Mouse (Mus musculus) bone marrow, adult 2 months (tissue): Measurements from ENCODE around the gene Fxyd7. TPM values are rescaled to one million over a fixed set of nuclear protein-coding genes. Genes with fewer than 3 reads are reported as not detected.

ENCODE experiments used
- H3K27ac ChIP-seq: fragments of 200-500 bp; 2 replicates; pipeline ENCODE4 v1.5.1; 2012; ENCODE audit warnings: low read depth, mild to moderate bottlenecking, control low read depth, inconsistent platforms, low read length; ENCODE audit not compliant: control insufficient read depth, poor library complexity, insufficient read depth
- H3K4me1 ChIP-seq: fragments of 200-500 bp; 2 replicates; pipeline ENCODE4 v1.6.1; 2011; ENCODE audit warnings: low read length; ENCODE audit not compliant: control insufficient read depth, insufficient read depth
- H3K4me3 ChIP-seq: fragments of 200-500 bp; replicated peaks from 2 replicates; pipeline ENCODE3; 2011; ENCODE audit warnings: mild to moderate bottlenecking, low read depth, low read length, control low read depth; ENCODE audit not compliant: control insufficient read depth
- CTCF ChIP-seq: fragments of 200-500 bp; IDR thresholded peaks from 2 replicates; pipeline ENCODE4 v1.5.1; 2011; ENCODE audit warnings: low read length, control low read depth; ENCODE audit not compliant: control insufficient read depth, insufficient read depth
- POLR2A ChIP-seq: fragments of 200-500 bp; IDR thresholded peaks from 2 replicates; pipeline ENCODE4 v1.6.1; 2011; ENCODE audit warnings: low read depth, mild to moderate bottlenecking, control low read depth, low read length, borderline replicate concordance; ENCODE audit not compliant: control insufficient read depth
- WGBS: fragments of 180-500 bp; shearing (Covaris S2); methylation state at CpG from one replicate; pipeline ENCODE4 v1.1.7; 2018; 5-methylcytosine and 5-hydroxymethylcytosine counted together
- polyA plus RNA-seq: library from polyadenylated mRNA; stranded (reverse); fragments of >200 nt; gene quantifications from 2 replicates; pipeline ENCODE4 v1.2.4, GENCODE M21; 2011; ENCODE audit warnings: low replicate concordance; ENCODE audit not compliant: missing spikeins, insufficient read depth, insufficient read length

Fxyd7 gene
- polyA plus RNA-seq, 1 experiment: not detected

DNA sequence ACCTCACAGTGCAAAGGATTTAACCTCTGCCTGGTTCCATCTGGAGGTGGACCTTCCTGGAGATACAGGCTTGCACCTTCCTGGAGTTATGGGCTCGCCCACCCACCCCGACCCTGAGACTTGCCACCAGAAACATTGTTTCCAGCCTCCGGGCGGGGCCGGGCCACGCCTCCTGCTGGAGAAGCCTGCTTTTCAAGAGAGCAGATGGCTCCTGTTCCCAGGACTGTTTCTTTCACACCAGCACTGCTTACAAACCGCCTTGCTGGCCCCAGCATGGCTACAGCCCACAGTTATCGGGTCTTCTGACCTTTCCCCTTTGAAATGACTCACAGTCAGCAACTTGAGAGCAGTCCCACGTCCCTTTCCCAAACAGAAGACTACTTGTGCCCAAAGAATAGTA, 21.1 kb upstream of the Fxyd7 start:
- Histone ChIP-seq H3K4me1 (no peaks in the 10 kb centered on the region), H3K27ac (no peak overlapping the region), H3K4me3 (no peak overlapping the region)
- WGBS: 74% methylated on average over 9 of the region's 9 CpGs
- no peak for TF ChIP-seq CTCF
- TF ChIP-seq POLR2A: no peak

GRCm38 (mm10) chr7:31070324-31070723, 19.1 kb upstream of the Fxyd7 start:
- H3K4me1 ChIP-seq: no peaks in the 10 kb centered on the region
- H3K27ac ChIP-seq: no peak overlapping the region
- WGBS: 77% methylated on average over 6 of the region's 6 CpGs
- H3K4me3 ChIP-seq: no peak overlapping the region
- no peak for TF ChIP-seq CTCF
- no peak for TF ChIP-seq POLR2A

GRCm38 (mm10) chr7:31069491-31069890, 18.2 kb upstream of the Fxyd7 start:
- 82% methylated on average over 14 of the region's 14 CpGs for WGBS
- Histone ChIP-seq H3K4me1 (no peaks in the 10 kb centered on the region), H3K4me3 (no peak overlapping the region), H3K27ac (no peak overlapping the region)
- no peak for TF ChIP-seq CTCF
- no peak for TF ChIP-seq POLR2A

DNA sequence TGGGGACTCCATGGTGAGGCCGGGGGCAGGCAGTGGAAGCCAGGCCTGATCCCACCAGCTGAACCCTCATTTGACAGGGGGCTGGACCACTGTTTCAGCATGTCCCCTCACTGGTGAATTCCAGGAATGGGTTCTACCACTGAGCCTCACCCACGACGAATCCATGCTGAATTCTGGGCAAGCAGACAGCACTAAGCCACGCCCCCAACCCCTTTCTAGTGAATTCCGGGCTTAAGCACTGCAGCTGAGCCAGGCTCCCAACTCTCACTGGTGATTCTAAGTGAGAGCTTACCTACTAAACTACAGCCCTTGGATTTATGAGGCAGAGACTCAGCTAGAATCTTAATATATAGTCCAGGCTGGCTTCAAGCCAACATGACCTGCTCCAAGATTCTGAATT, 16.6 kb upstream of the Fxyd7 start:
- no peak overlapping the region for H3K4me3 ChIP-seq
- 67% methylated on average over 5 of the region's 5 CpGs for WGBS
- no peak for TF ChIP-seq CTCF
- TF ChIP-seq POLR2A: no peak
- H3K27ac ChIP-seq: no peak overlapping the region
- H3K4me1 ChIP-seq: no peaks in the 10 kb centered on the region

DNA sequence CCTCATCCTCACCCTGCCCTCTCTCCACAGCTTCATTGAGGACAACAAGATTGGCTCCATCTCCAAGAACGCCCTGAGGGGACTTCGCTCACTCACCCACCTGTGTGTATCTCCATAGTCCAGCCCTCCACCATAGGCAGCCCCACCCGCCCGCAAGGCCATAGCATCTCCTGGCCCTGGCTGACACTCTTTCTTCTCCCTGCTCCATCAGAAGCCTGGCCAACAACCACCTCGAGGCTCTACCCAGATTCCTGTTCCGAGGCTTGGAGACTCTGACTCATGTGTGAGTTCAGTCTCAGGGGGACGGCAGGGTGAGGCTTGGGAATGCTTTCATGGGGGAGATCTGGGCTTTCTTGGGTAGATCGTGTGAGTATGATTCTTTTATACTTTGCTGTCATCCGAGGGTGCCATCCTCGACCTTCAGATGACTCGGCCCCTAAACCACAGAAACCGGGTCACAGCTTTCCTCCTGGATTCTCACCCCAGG, 11.8 kb upstream of the Fxyd7 start:
- WGBS: 76% methylated on average over 12 of the region's 12 CpGs
- H3K4me3 ChIP-seq: no peak overlapping the region
- no peaks in the 10 kb centered on the region for H3K4me1 ChIP-seq
- no peak overlapping the region for H3K27ac ChIP-seq
- TF ChIP-seq POLR2A (no peak), CTCF (no peak)

DNA sequence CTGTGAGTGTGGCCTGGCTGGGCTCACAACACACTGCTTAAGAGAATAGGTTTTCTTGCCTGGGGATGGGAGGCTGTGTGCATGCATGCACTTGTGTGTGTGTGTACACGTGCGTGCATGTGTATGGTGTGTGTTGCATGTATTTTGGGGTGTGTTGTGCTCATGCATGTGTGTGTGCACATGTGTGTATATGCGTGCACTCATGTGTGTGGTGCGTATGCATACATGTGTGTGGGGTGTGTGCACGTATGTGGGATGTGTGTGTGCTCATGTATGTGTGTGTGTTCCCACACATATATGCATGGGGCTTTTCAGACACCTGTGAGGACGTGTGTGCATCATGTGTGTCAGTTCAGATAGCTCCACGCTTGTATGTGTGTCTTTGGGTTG, 9.3 kb upstream of the Fxyd7 start:
- Histone ChIP-seq H3K4me1 (no peaks in the 10 kb centered on the region), H3K4me3 (no peak overlapping the region), H3K27ac (no peak overlapping the region)
- TF ChIP-seq POLR2A (no peak), CTCF (no peak)
- 86% methylated on average over 7 of the region's 7 CpGs for WGBS

GRCm38 (mm10) chr7:31059919-31060620, 8.8 kb upstream of the Fxyd7 start:
- no peak overlapping the region for H3K27ac ChIP-seq
- H3K4me3 ChIP-seq: no peak overlapping the region
- no peak for TF ChIP-seq CTCF
- TF ChIP-seq POLR2A: no peak
- H3K4me1 ChIP-seq: no peaks in the 10 kb centered on the region
- 84% methylated on average over 11 of the region's 11 CpGs for WGBS

- 4% methylated on average over 2 of the region's 2 CpGs for WGBS
- H3K4me3 ChIP-seq: no peak within 1 kb of the TSS
- H3K4me1 ChIP-seq: no peaks in the 10 kb centered on the region
- H3K27ac ChIP-seq: no peak within 1 kb of the TSS
- peak; percentile 95 for TF ChIP-seq CTCF
- no peak for TF ChIP-seq POLR2A
Measured at GRCm38 (mm10) chr7:31059108-31059507, 7.8 kb upstream of the Fxyd7 start, which contains the start of gene Lgi4. Gene Lgi4 (plus strand): TSS chr7:31059342.

DNA sequence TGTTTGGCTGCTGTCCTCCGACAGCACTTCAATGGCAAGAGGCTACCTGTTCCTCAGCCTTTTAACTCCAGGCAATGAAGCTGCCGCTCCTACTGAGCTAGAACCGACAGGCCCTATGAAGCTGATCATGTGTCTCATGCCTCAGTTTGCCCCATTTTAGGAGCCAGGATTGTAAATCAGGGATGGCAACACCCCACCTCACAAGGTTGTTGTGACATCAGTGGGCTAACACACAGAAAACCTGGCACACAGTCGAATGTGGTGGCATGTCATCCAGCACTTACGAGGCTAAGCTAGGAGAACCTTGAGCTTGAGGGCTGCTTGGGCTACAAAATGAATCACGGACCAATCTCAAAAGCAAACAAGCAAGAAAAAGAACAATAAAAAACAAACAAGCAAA, 6.9 kb upstream of the Fxyd7 start:
- TF ChIP-seq CTCF (no peak), POLR2A (no peak)
- WGBS: 86% methylated on average over 6 of the region's 6 CpGs
- H3K4me3 ChIP-seq: no peak overlapping the region
- no peaks in the 10 kb centered on the region for H3K4me1 ChIP-seq
- no peak overlapping the region for H3K27ac ChIP-seq
